Mouse (Mus musculus): ENCODE measurements around the gene Uqcrfs1.

- TF ChIP-seq POLR2A (IDR thresholded peaks at IDR 0.05; ENCODE audit: borderline replicate concordance, extremely low read depth, insufficient read depth, insufficient read length, poor library complexity, severe bottlenecking) (no peak), CTCF (IDR thresholded peaks at IDR 0.05; ENCODE audit: borderline replicate concordance, extremely low read depth, insufficient read depth, insufficient read length) (no peak)
These were observed 15.4 kb upstream of the Uqcrfs1 start for GRCm38 (mm10) chr13:30560603-30561002.

Measured in brain, embryonic 14.5 days (tissue).